Mouse (Mus musculus): ENCODE measurements around the gene Apopt1.

Gene Apopt1

GRCm38 (mm10) chr12:111713004-111713651 is at the start of gene Apopt1, which contains the start of gene Bag5:
Gene Apopt1, plus strand, starts transcription at chr12:111713261.
Gene Bag5, minus strand, starts transcription at chr12:111713257.
- peak; percentile 88 for DNase-seq

- no peak for DNase-seq
Observed at GRCm38 (mm10) chr12:111664144-111664634, 48.9 kb upstream of the Apopt1 start.

- no peak for DNase-seq
Observed at GRCm38 (mm10) chr12:111665041-111665880, 47.8 kb upstream of the Apopt1 start.

- no peak for DNase-seq
Observed at GRCm38 (mm10) chr12:111666380-111666779, 46.7 kb upstream of the Apopt1 start.

GRCm38 (mm10) chr12:111667421-111667820 is 45.6 kb upstream of the Apopt1 start:
- DNase-seq: no peak

- DNase-seq: peak; percentile 91
Observed at GRCm38 (mm10) chr12:111668457-111668912, 44.6 kb upstream of the Apopt1 start.

- DNase-seq: no peak
Observed at GRCm38 (mm10) chr12:111669000-111669788, 43.9 kb upstream of the Apopt1 start.

GRCm38 (mm10) chr12:111669961-111670360 is 43.1 kb upstream of the Apopt1 start:
- DNase-seq: no peak

GRCm38 (mm10) chr12:111670371-111670971 is 42.6 kb upstream of the Apopt1 start:
- peak; percentile 47 for DNase-seq

GRCm38 (mm10) chr12:111670976-111671375 is 42.1 kb upstream of the Apopt1 start:
- DNase-seq: no peak

GRCm38 (mm10) chr12:111671431-111671902 is 41.6 kb upstream of the Apopt1 start:
- DNase-seq: peak; percentile 51

- DNase-seq: peak; percentile 80
Observed at GRCm38 (mm10) chr12:111672176-111672575, 40.9 kb upstream of the Apopt1 start, which contains the start of gene Ckb. Gene Ckb, minus strand, starts transcription at chr12:111672338.

- DNase-seq: peak; percentile 51
Observed at GRCm38 (mm10) chr12:111672581-111672980, 40.5 kb upstream of the Apopt1 start.

GRCm38 (mm10) chr12:111674850-111675486 is 38.1 kb upstream of the Apopt1 start:
- no peak for DNase-seq

GRCm38 (mm10) chr12:111675797-111676580 is 37.1 kb upstream of the Apopt1 start:
- DNase-seq: no peak

- DNase-seq: no peak
Observed at GRCm38 (mm10) chr12:111677421-111677820, 35.6 kb upstream of the Apopt1 start.

GRCm38 (mm10) chr12:111677882-111678669 is 35.0 kb upstream of the Apopt1 start, which contains the start of gene Trmt61a:
Gene Trmt61a, plus strand, starts transcription at chr12:111678105.
- DNase-seq: peak; percentile 86

GRCm38 (mm10) chr12:111678670-111678933 is 34.5 kb upstream of the Apopt1 start:
- no peak for DNase-seq

- DNase-seq: no peak
Observed at GRCm38 (mm10) chr12:111678997-111679396, 34.1 kb upstream of the Apopt1 start.

GRCm38 (mm10) chr12:111680661-111681060 is 32.4 kb upstream of the Apopt1 start:
- DNase-seq: no peak

Measured in kidney, adult 11 months (tissue).